Mouse (Mus musculus): ENCODE measurements around the gene Sema6b. TPM values are rescaled to one million over a fixed set of nuclear protein-coding genes. Genes with fewer than 3 reads are reported as not detected.
"Not testable (repeated sequence)": the region's sequence is repeated elsewhere in the genome, so short reads cannot be mapped to it uniquely, and the experiment has no call there.

Sema6b gene
- polyA plus RNA-seq, 1 experiment from 2014 or later: 1.5 TPM

DNA sequence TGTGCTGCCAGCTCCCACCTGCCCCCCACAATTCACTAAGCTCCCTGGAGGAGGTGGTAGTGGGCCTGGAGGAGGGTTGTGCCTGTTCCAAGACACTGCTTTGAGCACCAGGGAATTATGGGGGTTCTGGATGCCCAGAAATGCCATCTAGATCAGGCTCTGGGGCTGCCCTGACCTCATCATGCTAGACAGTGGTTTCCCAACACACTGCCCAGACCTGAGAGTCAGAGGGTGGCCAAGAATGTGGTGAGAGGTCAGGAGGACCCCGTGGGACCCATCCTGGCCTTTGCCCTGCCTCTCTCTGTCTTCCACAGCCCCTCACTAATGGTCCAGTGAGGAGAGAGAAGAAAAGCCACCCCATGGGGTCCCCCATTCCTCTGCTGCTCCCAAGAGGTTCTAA lies 29.1 kb downstream of the Sema6b start:
- WGBS (ENCODE audit: insufficient replicate concordance): 31% methylated on average over 1 of the region's 1 CpGs
- Histone ChIP-seq H3K9me3 (replicated peaks) (no peaks in the 10 kb centered on the region), H3K9ac (no peak overlapping the region), H3K36me3 (no peaks in the 10 kb centered on the region), H3K4me1 (no peaks in the 10 kb centered on the region), H3K27ac (no peak overlapping the region), H3K27me3 (replicated peaks) (peaks cover 16% of the 10 kb centered on the region), H3K4me3 (no peak overlapping the region), H3K4me2 (no peak overlapping the region)
- ATAC-seq: no peak

DNA sequence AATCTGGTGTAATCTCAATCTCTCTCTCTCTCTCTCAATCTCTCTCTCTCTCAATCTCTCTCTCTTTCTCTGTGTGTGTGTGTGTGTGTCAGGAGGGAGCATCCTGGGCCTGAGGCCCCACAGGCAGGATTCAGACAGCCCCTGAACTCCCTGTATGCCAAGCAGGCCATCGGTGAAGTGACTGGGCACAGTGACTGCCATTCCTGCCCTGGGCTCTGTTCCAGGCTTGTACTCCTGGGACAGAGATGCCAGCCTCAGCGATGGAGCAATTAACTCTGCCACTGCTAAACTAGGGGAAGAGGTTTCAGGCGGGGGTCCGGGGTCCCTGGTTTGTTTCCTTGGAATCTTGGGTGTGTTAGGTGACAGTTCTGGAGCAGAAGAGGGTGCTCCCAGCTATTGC lies 29.6 kb downstream of the Sema6b start:
- Histone ChIP-seq H3K27me3 (replicated peaks) (peaks cover 12% of the 10 kb centered on the region), H3K9ac (no peak overlapping the region), H3K4me3 (no peak overlapping the region), H3K4me1 (no peaks in the 10 kb centered on the region), H3K36me3 (no peaks in the 10 kb centered on the region), H3K9me3 (replicated peaks) (no peaks in the 10 kb centered on the region), H3K4me2 (no peak overlapping the region), H3K27ac (no peak overlapping the region)
- ATAC-seq: no peak
- WGBS (ENCODE audit: insufficient replicate concordance): 44% methylated on average over 4 of the region's 4 CpGs

DNA sequence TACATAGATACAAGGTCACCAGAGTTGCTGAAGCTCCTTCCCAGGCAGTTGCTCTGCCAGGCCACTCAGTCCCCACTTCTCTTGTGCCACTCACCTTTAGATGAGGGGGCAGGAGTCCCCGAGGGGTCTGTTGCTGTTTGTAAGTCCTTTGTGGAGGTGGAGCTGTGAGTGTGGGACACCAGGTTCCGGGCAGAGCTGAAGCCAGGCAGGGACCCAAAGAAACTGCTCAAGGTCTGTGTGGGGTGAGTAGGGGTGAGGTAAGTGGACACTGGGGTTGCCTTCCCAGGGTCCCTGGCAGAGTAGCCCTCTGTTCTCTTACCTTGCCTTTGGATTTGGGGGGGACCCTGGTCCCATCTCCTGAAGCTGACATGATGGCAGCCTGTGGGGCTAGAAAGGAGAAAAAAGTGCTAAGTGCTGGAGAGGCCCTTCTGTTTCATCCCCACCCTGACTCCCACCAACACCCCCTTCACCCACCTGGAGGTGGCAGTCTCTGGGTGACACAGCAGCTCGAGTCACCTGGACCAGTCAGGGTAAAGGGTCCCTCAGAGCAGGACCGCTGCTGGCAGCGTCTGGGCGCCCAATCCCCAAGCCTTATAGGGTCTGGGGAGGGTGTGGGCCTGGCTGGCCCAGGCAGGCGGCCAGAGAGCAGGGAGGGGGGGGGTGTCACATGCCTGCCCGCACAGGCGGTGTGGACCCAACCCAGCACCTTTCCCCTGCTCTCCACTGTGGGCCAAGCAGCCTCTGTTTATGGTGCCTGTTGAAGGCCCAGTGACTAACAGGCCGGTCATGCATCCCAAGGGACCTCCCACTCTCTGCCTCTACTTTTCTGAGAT lies 30.7 kb downstream of the Sema6b start, which contains the start of gene Plin4:
Gene Plin4, minus strand, starts transcription at position 585 of the 833 bp plus-strand sequence.
- 0 out of 2 replicates have a peak, but pooled peaks cover under 1% of the 10 kb centered on the region for H3K27me3 ChIP-seq (replicated peaks)
- no peak within 1 kb of the TSS for H3K4me3 ChIP-seq
- H3K4me2 ChIP-seq: no peak within 1 kb of the TSS
- WGBS (ENCODE audit: insufficient replicate concordance): 50% methylated on average over 10 of the region's 10 CpGs
- no peaks in the 10 kb centered on the region for H3K9me3 ChIP-seq (replicated peaks)
- H3K27ac ChIP-seq: no peak within 1 kb of the TSS
- H3K9ac ChIP-seq: no peak within 1 kb of the TSS
- no peaks in the 10 kb centered on the region for H3K4me1 ChIP-seq
- no peaks in the 10 kb centered on the region for H3K36me3 ChIP-seq
- ATAC-seq: no peak

DNA sequence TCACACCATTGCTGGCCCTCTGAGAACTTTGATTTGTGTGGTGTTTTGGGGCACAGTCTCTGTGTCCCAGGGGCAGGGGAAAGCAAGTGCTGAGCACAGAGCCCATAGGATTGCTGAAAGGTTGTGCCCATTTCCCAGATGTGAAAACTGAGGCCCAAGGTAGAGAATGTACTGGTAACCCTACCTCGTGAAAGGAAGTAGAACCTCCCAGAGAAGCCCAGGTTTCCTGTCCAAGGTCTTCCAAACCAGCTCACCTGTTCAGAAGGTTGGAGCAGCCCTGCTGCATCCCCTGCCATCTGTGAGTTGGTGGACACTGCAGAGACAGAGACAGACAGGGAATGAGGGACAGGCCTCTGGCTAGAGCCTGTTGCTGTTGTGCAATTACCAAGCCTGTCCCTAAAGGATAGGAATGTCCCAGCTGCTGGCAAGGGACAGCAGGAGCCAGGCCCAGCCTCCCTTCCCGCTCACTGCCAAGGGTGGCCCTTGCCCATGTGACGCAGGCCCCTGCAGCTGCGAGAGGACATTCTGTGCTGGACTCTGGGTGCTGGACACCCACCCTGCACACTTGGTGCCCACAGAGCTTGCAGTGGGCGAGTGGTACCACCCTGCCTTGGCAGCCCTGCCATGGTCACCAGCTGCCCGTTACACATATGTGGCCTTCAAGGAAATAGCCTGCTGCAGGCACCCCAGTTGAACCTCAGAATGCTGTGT lies 31.7 kb downstream of the Sema6b start:
- ATAC-seq: no peak
- H3K27ac ChIP-seq: no peak overlapping the region

DNA sequence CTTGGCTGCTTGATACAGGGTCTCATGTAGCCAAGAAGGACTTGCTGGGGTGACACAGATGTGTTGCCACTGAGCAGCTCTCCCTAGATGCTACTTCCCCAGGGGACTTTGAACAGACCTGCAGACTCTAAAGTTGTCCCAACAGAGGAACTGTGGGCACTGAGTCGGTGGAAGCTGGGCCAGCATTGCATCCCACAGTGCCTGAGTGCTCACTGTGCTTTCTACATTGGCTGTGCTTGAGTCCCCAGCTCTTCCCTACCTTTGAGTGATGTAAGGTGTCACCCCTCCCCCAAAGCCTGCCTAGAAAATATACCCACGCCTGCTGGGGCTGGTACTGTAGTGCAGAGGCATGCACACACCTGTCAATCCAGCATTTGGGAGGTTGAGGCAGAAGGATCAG lies 32.4 kb downstream of the Sema6b start:
- ATAC-seq: no peak
- Histone ChIP-seq H3K4me1 (no peaks in the 10 kb centered on the region), H3K9ac (no peak overlapping the region), H3K36me3 (peaks cover 14% of the 10 kb centered on the region), H3K4me3 (no peak overlapping the region), H3K27ac (no peak overlapping the region), H3K9me3 (replicated peaks) (no peaks in the 10 kb centered on the region), H3K4me2 (no peak overlapping the region), H3K27me3 (replicated peaks) (no peaks in the 10 kb centered on the region)
- 51% methylated on average over 2 of the region's 2 CpGs for WGBS (ENCODE audit: insufficient replicate concordance)

More for the DNA sequence above, 31.7 kb downstream of the Sema6b start:
- WGBS (ENCODE audit: insufficient replicate concordance): 67% methylated on average over 6 of the region's 6 CpGs
- Histone ChIP-seq H3K4me1 (no peaks in the 10 kb centered on the region), H3K36me3 (peaks cover 6% of the 10 kb centered on the region), H3K9me3 (replicated peaks) (no peaks in the 10 kb centered on the region), H3K4me2 (no peak overlapping the region), H3K27me3 (replicated peaks) (no peaks in the 10 kb centered on the region), H3K9ac (no peak overlapping the region), H3K4me3 (no peak overlapping the region)

DNA sequence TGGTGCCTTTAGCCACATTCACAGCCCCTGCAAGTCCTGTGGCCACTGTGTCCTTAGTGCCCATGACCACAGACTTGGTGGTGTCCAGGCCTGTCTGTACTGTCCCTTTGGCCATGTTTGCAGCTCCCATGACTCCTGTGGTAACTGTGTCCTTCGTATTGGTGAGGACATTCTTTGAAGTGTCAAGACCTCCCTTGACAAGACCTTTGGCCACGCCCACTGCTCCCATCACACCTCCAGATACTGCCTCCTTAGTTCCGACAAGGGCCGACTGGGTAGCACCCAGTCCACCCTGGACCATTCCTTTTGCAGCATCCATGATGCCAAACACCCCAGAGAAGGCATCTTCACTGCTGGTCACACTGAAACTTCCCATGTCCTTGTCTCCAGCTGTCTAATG lies 33.2 kb downstream of the Sema6b start:
- no peak overlapping the region for H3K27ac ChIP-seq
- no peak overlapping the region for H3K4me3 ChIP-seq
- no peaks in the 10 kb centered on the region for H3K27me3 ChIP-seq (replicated peaks)
- WGBS (ENCODE audit: insufficient replicate concordance): 52% methylated on average over 4 of the region's 4 CpGs
- H3K4me1 ChIP-seq: no peaks in the 10 kb centered on the region
- H3K4me2 ChIP-seq: no peak overlapping the region
- peaks cover 22% of the 10 kb centered on the region for H3K36me3 ChIP-seq
- H3K9me3 ChIP-seq (replicated peaks): no peaks in the 10 kb centered on the region
- H3K9ac ChIP-seq: no peak overlapping the region
- no peak for ATAC-seq

DNA sequence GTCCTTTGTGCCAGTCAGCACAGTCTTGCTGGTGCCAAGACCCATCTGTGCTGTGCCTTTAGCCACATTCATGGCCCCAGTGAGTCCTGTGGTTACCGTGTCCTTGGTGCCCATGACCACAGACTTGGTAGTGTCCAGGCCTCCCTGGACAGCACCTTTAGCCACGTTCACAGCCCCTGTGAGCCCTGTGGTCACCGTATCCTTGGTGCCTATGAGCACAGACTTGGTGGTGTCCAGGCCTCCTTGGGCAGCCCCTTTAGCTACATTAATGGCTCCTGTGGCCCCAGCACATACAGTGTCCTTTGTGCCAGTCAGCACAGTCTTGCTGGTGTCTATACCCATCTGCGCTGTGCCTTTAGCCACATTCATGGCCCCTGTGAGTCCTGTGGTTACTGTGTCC lies 33.7 kb downstream of the Sema6b start:
- not testable (repeated sequence) for H3K4me1 ChIP-seq; H3K9me3 ChIP-seq (replicated peaks)

DNA sequence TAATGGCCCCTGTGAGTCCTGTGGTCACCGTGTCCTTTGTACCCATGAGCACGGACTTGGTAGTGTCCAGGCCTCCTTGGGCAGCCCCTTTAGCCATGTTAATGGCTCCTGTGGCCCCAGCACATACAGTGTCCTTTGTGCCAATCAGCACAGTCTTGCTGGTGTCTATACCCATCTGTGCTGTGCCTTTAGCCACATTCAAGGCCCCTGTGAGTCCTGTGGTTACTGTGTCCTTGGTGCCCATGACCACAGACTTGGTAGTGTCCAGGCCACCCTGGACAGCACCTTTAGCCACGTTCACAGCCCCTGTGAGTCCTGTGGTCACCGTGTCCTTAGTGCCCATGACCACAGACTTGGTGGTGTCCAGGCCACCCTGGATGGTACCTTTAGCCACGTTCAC lies 35.3 kb downstream of the Sema6b start:
- not testable (repeated sequence) for ATAC-seq
- 70% methylated on average over 3 of the region's 5 CpGs for WGBS (ENCODE audit: insufficient replicate concordance)

More for the DNA sequence above, 33.7 kb downstream of the Sema6b start:
- H3K4me2 ChIP-seq; H3K9ac ChIP-seq; H3K4me3 ChIP-seq; ATAC-seq; H3K27ac ChIP-seq; H3K27me3 ChIP-seq (replicated peaks): not testable (repeated sequence)
- H3K36me3 ChIP-seq: peaks cover 27% of the 10 kb centered on the region
- 84% methylated on average over 4 of the region's 4 CpGs for WGBS (ENCODE audit: insufficient replicate concordance)

DNA sequence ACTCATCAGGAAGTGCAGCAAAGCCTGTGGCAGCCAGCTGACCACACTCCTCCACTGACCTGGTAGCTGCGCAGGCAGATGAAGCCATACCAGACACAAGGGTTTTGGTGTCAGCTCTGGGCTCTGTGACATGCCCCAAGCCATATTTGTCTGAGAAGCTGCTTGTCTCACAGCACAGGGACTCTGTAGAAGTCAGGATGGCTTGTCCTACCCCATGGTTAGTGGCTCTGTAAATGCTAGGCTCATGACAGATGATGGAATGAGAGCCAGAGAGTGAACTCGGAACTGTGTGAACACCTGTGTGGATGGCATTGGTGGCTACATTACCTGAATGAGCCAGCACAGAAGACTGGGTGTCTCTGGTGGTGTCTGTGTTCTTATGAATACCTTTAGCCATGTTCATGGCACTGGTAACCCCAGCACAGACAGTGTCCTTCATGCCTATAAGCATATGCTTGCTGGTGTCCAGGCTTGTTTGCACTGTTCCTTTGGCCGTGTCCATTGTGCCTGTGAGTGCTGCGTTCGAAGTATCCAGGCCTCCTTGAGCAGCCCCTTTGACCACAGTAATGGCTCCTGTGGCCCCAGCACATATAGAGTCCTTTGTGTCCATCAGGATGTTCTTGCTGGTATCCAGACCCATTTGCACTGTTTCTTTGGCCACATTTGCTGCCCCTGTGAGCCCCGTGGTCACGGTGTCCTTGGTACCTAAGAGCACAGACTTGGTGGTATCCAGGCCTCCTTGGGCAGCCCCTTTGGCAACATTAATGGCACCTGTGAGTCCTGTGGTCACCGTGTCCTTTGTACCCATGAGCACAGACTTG lies 36.5 kb downstream of the Sema6b start:
- ATAC-seq: no peak
- Histone ChIP-seq H3K27me3 (replicated peaks) (no peaks in the 10 kb centered on the region), H3K4me1 (no peaks in the 10 kb centered on the region), H3K4me3 (no peak overlapping the region), H3K36me3 (peaks cover 55% of the 10 kb centered on the region), H3K27ac (no peak overlapping the region), H3K4me2 (no peak overlapping the region), H3K9ac (no peak overlapping the region), H3K9me3 (replicated peaks) (no peaks in the 10 kb centered on the region)
- WGBS (ENCODE audit: insufficient replicate concordance): 85% methylated on average over 8 of the region's 8 CpGs

More for the DNA sequence above, 35.3 kb downstream of the Sema6b start:
- H3K9me3 ChIP-seq (replicated peaks); H3K4me1 ChIP-seq; H3K27ac ChIP-seq; H3K9ac ChIP-seq; H3K27me3 ChIP-seq (replicated peaks); H3K4me2 ChIP-seq; H3K4me3 ChIP-seq: not testable (repeated sequence)
- peaks cover 43% of the 10 kb centered on the region for H3K36me3 ChIP-seq

DNA sequence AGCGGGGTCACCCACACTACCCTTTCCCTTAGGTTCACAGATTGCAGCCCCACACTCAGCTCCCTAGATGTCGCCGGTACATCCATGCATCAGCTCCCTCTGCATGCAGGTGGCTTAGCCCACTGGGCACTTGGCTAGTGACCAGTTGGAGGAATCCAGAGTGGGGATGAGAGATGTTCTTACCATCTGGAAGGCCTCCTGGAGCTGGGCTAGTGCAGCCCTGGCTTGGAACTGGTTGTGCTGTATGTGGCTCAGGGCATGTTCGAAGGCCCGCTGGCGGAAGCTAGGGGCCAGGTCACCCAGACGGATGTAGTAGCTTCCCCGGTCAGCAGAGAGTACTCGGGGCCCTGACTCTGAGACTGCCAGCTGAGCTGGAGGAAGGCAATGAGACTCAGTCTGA lies 37.2 kb downstream of the Sema6b start:
- WGBS (ENCODE audit: insufficient replicate concordance): 88% methylated on average over 9 of the region's 9 CpGs
- no peak overlapping the region for H3K4me2 ChIP-seq
- peaks cover 62% of the 10 kb centered on the region for H3K36me3 ChIP-seq
- no peak for ATAC-seq
- H3K4me1 ChIP-seq: no peaks in the 10 kb centered on the region
- H3K27me3 ChIP-seq (replicated peaks): no peaks in the 10 kb centered on the region
- H3K9ac ChIP-seq: no peak overlapping the region
- H3K9me3 ChIP-seq (replicated peaks): no peaks in the 10 kb centered on the region
- H3K4me3 ChIP-seq: no peak overlapping the region
- no peak overlapping the region for H3K27ac ChIP-seq

DNA sequence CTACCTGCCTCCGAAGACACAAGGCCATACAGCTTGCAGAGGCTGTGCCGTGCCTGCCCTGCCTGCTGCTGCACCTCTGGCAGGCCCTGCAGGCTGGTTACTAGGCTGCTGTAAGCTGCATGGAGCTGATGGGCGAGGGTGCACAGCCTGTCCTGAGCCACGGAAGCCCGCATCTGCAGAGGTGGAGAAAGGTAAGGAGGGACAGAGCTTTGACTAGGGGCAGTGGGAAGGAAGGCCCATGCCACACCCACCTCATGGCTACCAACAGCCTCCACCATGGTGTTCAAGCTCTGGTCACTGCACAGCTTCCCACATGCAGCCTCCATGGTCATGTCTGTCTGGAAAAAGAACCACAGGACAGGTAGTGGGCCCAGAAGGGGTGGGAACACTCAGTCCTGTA lies 38.0 kb downstream of the Sema6b start:
- no peaks in the 10 kb centered on the region for H3K4me1 ChIP-seq
- H3K27me3 ChIP-seq (replicated peaks): no peaks in the 10 kb centered on the region
- WGBS (ENCODE audit: insufficient replicate concordance): 81% methylated on average over 5 of the region's 5 CpGs
- no peak overlapping the region for H3K4me2 ChIP-seq
- no peaks in the 10 kb centered on the region for H3K9me3 ChIP-seq (replicated peaks)
- no peak for ATAC-seq
- H3K4me3 ChIP-seq: no peak overlapping the region
- no peak overlapping the region for H3K9ac ChIP-seq
- H3K36me3 ChIP-seq: peaks cover 70% of the 10 kb centered on the region
- no peak overlapping the region for H3K27ac ChIP-seq

DNA sequence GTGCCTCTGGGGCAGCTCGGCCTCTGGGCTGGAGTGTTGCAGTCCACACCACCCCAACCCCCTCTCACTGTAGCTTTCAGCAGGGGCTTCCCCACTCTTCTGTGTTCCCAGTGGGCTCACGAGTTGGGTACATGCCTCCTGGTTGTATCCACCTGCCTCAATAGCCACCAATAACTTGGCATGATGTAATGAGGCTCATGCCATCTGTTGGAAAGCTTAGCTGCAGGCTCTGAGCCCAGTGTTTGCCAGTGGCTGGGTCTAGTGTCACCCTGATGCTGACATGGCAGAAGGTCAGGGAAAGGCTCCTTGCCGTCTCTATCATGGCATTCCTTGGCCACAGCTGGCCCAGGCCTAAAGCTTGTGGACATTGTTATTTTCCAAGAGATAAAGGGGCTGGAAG lies 39.3 kb downstream of the Sema6b start:
- no peak for ATAC-seq
- no peak overlapping the region for H3K27ac ChIP-seq
- H3K9ac ChIP-seq: no peak overlapping the region
- no peaks in the 10 kb centered on the region for H3K9me3 ChIP-seq (replicated peaks)
- H3K4me3 ChIP-seq: no peak overlapping the region
- H3K4me1 ChIP-seq: no peaks in the 10 kb centered on the region
- H3K27me3 ChIP-seq (replicated peaks): no peaks in the 10 kb centered on the region
- peaks cover 83% of the 10 kb centered on the region for H3K36me3 ChIP-seq
- H3K4me2 ChIP-seq: no peak overlapping the region
- 85% methylated on average over 3 of the region's 3 CpGs for WGBS (ENCODE audit: insufficient replicate concordance)

Measured in liver, embryonic 12.5 days (tissue).